Mouse (Mus musculus): ENCODE results near the gene Plekhh2. TPM values are rescaled to one million over a fixed set of nuclear protein-coding genes. Genes with fewer than 3 reads are reported as not detected.

The Plekhh2 gene
- total and polyA plus RNA-seq, 3 experiments = 0.21 to 1.7 (median 1.1) TPM

DNA sequence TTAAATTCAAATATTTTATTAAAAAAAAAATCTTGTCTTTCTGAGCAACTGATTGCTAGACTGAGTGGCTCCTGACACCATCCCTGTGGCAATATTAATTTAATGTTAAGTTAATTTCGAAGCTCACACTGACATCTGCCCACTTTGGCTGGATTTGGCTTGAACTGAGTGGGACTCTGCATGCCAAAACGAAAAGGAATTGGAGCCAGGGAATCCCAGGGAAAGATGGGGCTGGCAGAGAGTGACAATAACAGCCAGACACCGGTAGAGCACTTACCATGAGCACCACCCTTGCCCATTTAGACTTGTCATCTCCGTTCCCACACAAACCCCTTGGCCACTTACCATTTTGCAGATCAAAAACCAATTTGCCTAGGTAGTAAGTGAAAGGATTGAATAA is 33.4 kb upstream of the Plekhh2 start:
- DNase-seq (ENCODE audit: extremely low read depth) = no peak
- H3K79me2 ChIP-seq (replicated peaks; ENCODE audit: control insufficient read depth, extremely low read depth, insufficient read depth, poor library complexity, severe bottlenecking) = no peaks in the 10 kb centered on the region
- H3K36me3 ChIP-seq (replicated peaks in 1 of 2; ENCODE audit: control insufficient read depth in 1 of 2, insufficient read depth in 1 of 2, low read length in 1 of 2) = no peaks in the 10 kb centered on the region
- H3K27me3 ChIP-seq (replicated peaks) = no peaks in the 10 kb centered on the region
- in situ Hi-C loops (cut with MboI; ENCODE audit: low pct_ligation_motif_present, low pct_unique_long_range_greater_than_20kb, low sequenced_read_pairs) (no loop called here), dilution Hi-C loops (cut with MboI; ENCODE audit: extremely low pct_ligation_motif_present, extremely low pct_unique_long_range_greater_than_20kb, low sequenced_read_pairs) (no loop called here)
- no peak overlapping the region for H3K27ac ChIP-seq (ENCODE audit: insufficient read depth, low read depth)
- H3K9ac ChIP-seq (ENCODE audit: insufficient read depth, low read depth) = no peak overlapping the region
- TF ChIP-seq CTCF (conservative IDR thresholded peaks at IDR 0.05 in 1 of 2, IDR thresholded peaks at IDR 0.05 in 1 of 2; ENCODE audit: low read depth in 2 of 2, low read length in 2 of 2) (no peak), ZKSCAN1 (IDR thresholded peaks at IDR 0.05; ENCODE audit: borderline replicate concordance, low read depth, low read length) (no peak), KAT2A (IDR thresholded peaks at IDR 0.05; ENCODE audit: insufficient replicate concordance, low read length) (no peak), USF1 (IDR thresholded peaks at IDR 0.05; ENCODE audit: low read depth, low read length) (no peak), POLR2AphosphoS2 (IDR thresholded peaks at IDR 0.05; ENCODE audit: low read depth, low read length) (no peak), ETS1 (conservative IDR thresholded peaks at IDR 0.05; ENCODE audit: low read depth, low read length) (no peak), GABPA (IDR thresholded peaks at IDR 0.05; ENCODE audit: insufficient replicate concordance, low read depth, low read length) (no peak), MEF2A (IDR thresholded peaks at IDR 0.05; ENCODE audit: borderline replicate concordance, low read depth, low read length) (no peak), SIN3A (IDR thresholded peaks at IDR 0.05; ENCODE audit: low read length) (no peak), RCOR1 (conservative IDR thresholded peaks at IDR 0.05; ENCODE audit: low read depth, low read length) (no peak)
- no peaks in the 10 kb centered on the region for H3K9me3 ChIP-seq (replicated peaks; ENCODE audit: low read length)
- H3K4me3 ChIP-seq (replicated peaks in 1 of 3; ENCODE audit: low read depth in 2 of 3, low read length in 2 of 3, poor library complexity in 1 of 3) = no peak overlapping the region
- no peak overlapping the region for H3K4me2 ChIP-seq (ENCODE audit: insufficient read depth, low read depth, poor library complexity, severe bottlenecking)
- H3K4me1 ChIP-seq (ENCODE audit: control insufficient read depth in 1 of 2, insufficient read depth in 2 of 2) = no peaks in the 10 kb centered on the region; a peak in 1 of 4 replicates

DNA sequence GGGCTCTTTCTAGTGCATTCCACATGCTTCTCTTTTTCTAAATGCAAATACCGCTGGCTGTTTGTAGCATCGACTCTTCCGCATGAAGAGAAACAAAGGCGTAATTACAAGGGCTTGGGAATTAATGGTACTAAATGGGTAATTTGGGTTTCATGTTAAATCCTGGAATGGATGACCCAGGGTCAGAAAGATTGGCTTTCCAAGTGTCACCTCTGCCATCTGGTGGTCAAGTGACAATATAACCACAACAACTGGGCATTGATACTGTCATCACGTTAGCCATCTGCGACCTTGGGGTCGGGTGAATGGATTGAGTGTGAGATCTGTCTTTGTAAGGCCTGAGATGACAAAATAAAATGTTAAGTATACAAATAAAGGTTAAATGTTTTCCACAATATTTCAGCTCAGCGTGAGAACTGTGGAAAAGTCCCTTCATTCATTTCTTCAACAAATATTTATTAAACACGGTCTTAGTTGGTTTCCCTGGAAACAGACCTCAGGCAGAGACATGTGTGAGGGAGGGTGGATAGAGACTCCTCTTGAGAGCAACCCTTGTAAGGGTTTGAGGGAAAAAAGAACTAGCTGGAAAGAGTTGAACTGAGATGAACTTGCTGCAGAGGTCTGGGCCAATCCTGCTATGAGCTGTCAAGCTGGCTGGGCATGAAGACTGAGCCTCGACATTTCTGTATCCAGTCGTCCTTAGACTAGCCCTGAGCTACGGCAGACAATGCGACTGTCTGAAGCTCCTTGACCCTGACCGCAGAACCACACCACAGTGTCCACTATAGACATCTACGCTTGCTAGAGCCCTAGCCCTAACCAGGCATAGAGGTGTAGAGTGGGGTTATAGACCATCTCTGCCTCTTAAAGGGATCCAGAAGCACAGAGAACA is 31.0 kb upstream of the Plekhh2 start:
- H3K27ac ChIP-seq (ENCODE audit: insufficient read depth, low read depth) = no peak overlapping the region
- TF ChIP-seq JUND (conservative IDR thresholded peaks at IDR 0.05; ENCODE audit: low read depth, low read length) = 0 out of 2 replicates have a peak, but pooled peaks have one; percentile 17
- TF ChIP-seq SMC3 (IDR thresholded peaks at IDR 0.05; ENCODE audit: low read depth, low read length) = peak; percentile 79
- TF ChIP-seq PAX5 (IDR thresholded peaks at IDR 0.05; ENCODE audit: low read length) = no peak
- no peak for TF ChIP-seq E2F4 (IDR thresholded peaks at IDR 0.05; ENCODE audit: insufficient replicate concordance, low read depth, low read length)
- no peak for TF ChIP-seq MXI1 (IDR thresholded peaks at IDR 0.05; ENCODE audit: low read depth, low read length)
- peak; percentile 8 to 82; a peak in 2 of 4 replicates for TF ChIP-seq CTCF (conservative IDR thresholded peaks at IDR 0.05 in 1 of 2, IDR thresholded peaks at IDR 0.05 in 1 of 2; ENCODE audit: low read depth in 2 of 2, low read length in 2 of 2)
- TF ChIP-seq NRF1 (IDR thresholded peaks at IDR 0.05; ENCODE audit: low read depth, low read length) = no peak
- no peak for TF ChIP-seq GABPA (IDR thresholded peaks at IDR 0.05; ENCODE audit: insufficient replicate concordance, low read depth, low read length)
- peak; percentile 10; the same call in 1 of the 2 replicates for TF ChIP-seq ZC3H11A (IDR thresholded peaks at IDR 0.05; ENCODE audit: low read depth, low read length)
- no peak for TF ChIP-seq POLR2A (IDR thresholded peaks at IDR 0.05; ENCODE audit: low read depth, low read length)
- TF ChIP-seq RAD21 (IDR thresholded peaks at IDR 0.05; ENCODE audit: low read depth, low read length) = peak; percentile 86
- no peak for TF ChIP-seq NELFE (IDR thresholded peaks at IDR 0.05; ENCODE audit: low read depth, low read length)
- no peaks in the 10 kb centered on the region; a peak in 1 of 4 replicates for H3K4me1 ChIP-seq (ENCODE audit: control insufficient read depth in 1 of 2, insufficient read depth in 2 of 2)
- no peaks in the 10 kb centered on the region for H3K9me3 ChIP-seq (replicated peaks; ENCODE audit: low read length)
- H3K4me3 ChIP-seq (replicated peaks in 1 of 3; ENCODE audit: low read depth in 2 of 3, low read length in 2 of 3, poor library complexity in 1 of 3) = no peak overlapping the region
- dilution Hi-C loops (cut with MboI; ENCODE audit: extremely low pct_ligation_motif_present, extremely low pct_unique_long_range_greater_than_20kb, low sequenced_read_pairs) (no loop called here), in situ Hi-C loops (cut with MboI; ENCODE audit: low pct_ligation_motif_present, low pct_unique_long_range_greater_than_20kb, low sequenced_read_pairs) (no loop called here)
- DNase-seq (ENCODE audit: extremely low read depth) = peak; percentile 35
- no peaks in the 10 kb centered on the region for H3K27me3 ChIP-seq (replicated peaks)
- peak overlapping the region; percentile 27; the same call in 1 of the 2 replicates for H3K4me2 ChIP-seq (ENCODE audit: insufficient read depth, low read depth, poor library complexity, severe bottlenecking)
- no peak overlapping the region for H3K9ac ChIP-seq (ENCODE audit: insufficient read depth, low read depth)
- H3K79me2 ChIP-seq (replicated peaks; ENCODE audit: control insufficient read depth, extremely low read depth, insufficient read depth, poor library complexity, severe bottlenecking) = no peaks in the 10 kb centered on the region
- H3K36me3 ChIP-seq (replicated peaks in 1 of 2; ENCODE audit: control insufficient read depth in 1 of 2, insufficient read depth in 1 of 2, low read length in 1 of 2) = no peaks in the 10 kb centered on the region
